Mouse (Mus musculus): ENCODE data around the gene Rpl36a-ps1. TPM values are rescaled to one million over a fixed set of nuclear protein-coding genes. Genes with fewer than 3 reads are reported as not detected.

The Rpl36a-ps1 gene
- total RNA-seq, 2 experiments from 2014 or later, result 0.71 TPM; not detected in 1

GRCm38 (mm10) chr14:98952441-98952840 lies 41.7 kb downstream of the Rpl36a-ps1 start:
- no peak for DNase-seq (ENCODE audit: extremely low spot score in 1 of 2, low spot score in 1 of 2)

- no peak for DNase-seq (ENCODE audit: extremely low spot score in 1 of 2, low spot score in 1 of 2)
Observed at GRCm38 (mm10) chr14:98951626-98952290, 42.4 kb downstream of the Rpl36a-ps1 start.

Other genes starting within 250 kb of the Rpl36a-ps1 start
- 10 to 100 TPM; 65.1 to 67.7 TPM for gene Mzt1, start 51.8 kb upstream of the Rpl36a-ps1 start, total RNA-seq (2021)
- gene Bora, start 51.9 kb upstream of the Rpl36a-ps1 start, total RNA-seq (2021), result 1 to 10 TPM; 2.0 to 2.4 TPM
- gene Pibf1, start 105.1 kb upstream of the Rpl36a-ps1 start, total RNA-seq (2021), result 10 to 100 TPM; 14.2 to 16.8 TPM
- gene Dis3, start 105.5 kb upstream of the Rpl36a-ps1 start, total RNA-seq (2021), result 10 to 100 TPM; 15.9 to 17.7 TPM

Data from layer of hippocampus, postnatal 25 days (tissue).